Mouse (Mus musculus) testis, adult 2 months (tissue): ENCODE measurements around the gene Hist1h4b.

Experiments used
- CTCF ChIP-seq: fragments of 200-500 bp; IDR thresholded peaks from 2 replicates; pipeline ENCODE4 v1.5.1; 2012; ENCODE audit warnings: low read depth, mild to moderate bottlenecking, inconsistent platforms, low read length, moderate library complexity; ENCODE audit not compliant: control insufficient read depth, insufficient read depth, insufficient replicate concordance
- POLR2A ChIP-seq: fragments of 200-500 bp; IDR thresholded peaks from 2 replicates; pipeline ENCODE4 v1.6.1; 2012; ENCODE audit warnings: low read depth, mild to moderate bottlenecking, inconsistent platforms, low read length, moderate library complexity; ENCODE audit not compliant: control insufficient read depth

- TF ChIP-seq CTCF: no peak
- TF ChIP-seq POLR2A: no peak
Measured at GRCm38 (mm10) chr13:23747892-23748288, 8.9 kb upstream of the Hist1h4b start.
